Mouse (Mus musculus): ENCODE data around the gene Rtl8a. TPM values are rescaled to one million over a fixed set of nuclear protein-coding genes. Genes with fewer than 3 reads are reported as not detected.
"Not testable (repeated sequence)": the region's sequence is repeated elsewhere in the genome, so short reads cannot be mapped to it uniquely, and the experiment has no call there.

Gene Rtl8a
- polyA plus RNA-seq, 1 experiment from 2014 or later = 66.0 TPM

DNA sequence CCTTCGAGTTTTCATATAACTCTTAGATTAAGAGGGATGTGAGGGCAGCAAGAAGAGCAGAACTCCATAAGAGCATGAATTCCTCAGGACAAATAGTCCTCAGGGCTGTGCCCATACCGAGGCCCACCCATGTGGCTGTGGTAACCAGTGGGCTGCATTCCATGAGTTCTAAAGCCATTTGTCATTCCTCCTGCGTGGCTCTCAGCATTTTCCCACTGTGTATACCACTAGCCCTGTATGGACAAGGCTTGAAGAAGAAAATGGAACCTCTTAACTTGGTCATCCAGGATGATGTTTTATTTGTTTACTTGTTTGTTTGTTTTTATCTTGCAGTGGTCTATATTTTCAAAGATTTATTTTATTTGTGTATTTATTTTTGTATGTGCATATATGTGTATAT lies 5.4 kb downstream of the Rtl8a start:
- H3K4me2 ChIP-seq (replicated peaks); H3K9ac ChIP-seq; ATAC-seq (ENCODE audit: insufficient number of reproducible peaks, insufficient read depth, low FRiP score, low TSS enrichment); H3K36me3 ChIP-seq; H3K27me3 ChIP-seq; H3K9me3 ChIP-seq; H3K4me1 ChIP-seq; H3K27ac ChIP-seq; H3K4me3 ChIP-seq: not testable (repeated sequence)
- WGBS = 67% methylated on average over 3 of the region's 3 CpGs

DNA sequence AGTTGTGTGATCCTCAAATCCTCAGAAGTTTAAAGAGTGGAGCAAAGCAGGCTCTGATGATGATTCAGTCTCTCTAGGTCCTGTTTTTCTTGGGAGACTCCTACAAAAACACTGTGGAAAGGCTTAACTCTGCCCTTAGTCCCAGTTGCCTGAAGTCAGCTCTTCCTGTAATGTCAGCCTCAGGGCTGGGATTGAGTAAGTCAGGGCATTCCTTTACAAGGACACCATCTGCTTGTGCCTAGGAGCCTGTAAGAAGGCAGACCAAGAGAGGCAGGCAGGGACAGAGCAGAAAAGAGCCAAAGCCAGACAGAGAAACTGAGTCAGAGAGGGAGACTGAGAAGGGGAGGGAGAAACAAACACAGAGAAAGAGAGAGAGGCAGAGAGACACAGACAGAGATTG lies 32.1 kb downstream of the Rtl8a start:
- H3K27ac ChIP-seq; H3K4me1 ChIP-seq; H3K9me3 ChIP-seq; ATAC-seq (ENCODE audit: insufficient number of reproducible peaks, insufficient read depth, low FRiP score, low TSS enrichment); H3K4me3 ChIP-seq; H3K36me3 ChIP-seq; H3K4me2 ChIP-seq (replicated peaks); H3K27me3 ChIP-seq; H3K9ac ChIP-seq: not testable (repeated sequence)

DNA sequence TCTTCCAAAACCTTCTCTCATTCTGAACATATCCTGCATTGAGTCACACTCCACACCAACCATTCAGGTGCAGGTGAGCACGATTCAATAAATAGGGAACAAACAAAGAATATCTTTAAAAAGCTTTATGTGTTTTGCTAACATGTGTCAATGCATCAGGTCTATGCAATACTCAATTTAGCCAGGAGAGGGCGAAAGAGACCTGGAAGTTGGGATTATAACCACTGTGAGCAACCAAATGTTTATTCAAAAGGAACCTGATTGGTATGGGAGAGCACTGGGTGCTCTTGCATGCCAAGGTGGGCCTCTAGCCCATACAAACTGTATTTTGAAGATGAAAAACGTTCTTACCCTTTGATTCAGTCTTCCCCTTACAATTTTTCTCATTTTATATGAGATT lies 32.9 kb downstream of the Rtl8a start:
- WGBS = 0% methylated on average over 3 of the region's 3 CpGs
- Histone ChIP-seq H3K4me1 (no peaks in the 10 kb centered on the region), H3K36me3 (no peaks in the 10 kb centered on the region), H3K9me3 (no peaks in the 10 kb centered on the region), H3K27me3 (no peaks in the 10 kb centered on the region), H3K4me3 (no peak overlapping the region), H3K27ac (no peak overlapping the region), H3K9ac (no peak overlapping the region), H3K4me2 (replicated peaks) (no peak overlapping the region)
- no peak for ATAC-seq (ENCODE audit: insufficient number of reproducible peaks, insufficient read depth, low FRiP score, low TSS enrichment)

DNA sequence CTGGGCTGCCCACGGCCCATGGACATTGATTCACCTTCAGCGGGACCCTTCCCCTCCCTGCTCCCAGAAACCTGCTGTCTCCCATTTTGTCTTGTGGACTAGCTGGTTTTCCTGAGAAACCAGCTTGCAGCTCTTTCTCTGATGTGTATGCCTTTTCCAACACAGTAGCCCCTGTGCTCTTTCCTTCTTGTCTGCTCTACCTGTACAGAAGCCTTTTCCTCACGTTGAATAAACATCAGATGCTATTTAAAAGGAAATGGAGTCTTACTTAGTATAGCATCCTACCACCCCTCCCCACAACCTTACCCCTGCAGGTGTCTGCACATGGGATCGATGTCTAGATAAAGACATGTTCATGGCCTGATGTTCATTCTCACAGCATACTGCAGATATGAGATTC lies 34.6 kb downstream of the Rtl8a start, which contains the start of gene Gm14597:
Gm14597 (minus strand) TSS at position 101 of the 400 bp plus-strand sequence.
- not testable (repeated sequence) for H3K4me1 ChIP-seq; H3K9me3 ChIP-seq; H3K27ac ChIP-seq; H3K36me3 ChIP-seq; ATAC-seq (ENCODE audit: insufficient number of reproducible peaks, insufficient read depth, low FRiP score, low TSS enrichment); H3K27me3 ChIP-seq
- Histone ChIP-seq H3K9ac (peak within 1 kb of the TSS; percentile 36), H3K4me3 (peak within 1 kb of the TSS; percentile 40), H3K4me2 (replicated peaks) (peak within 1 kb of the TSS; percentile 50)
- WGBS = 64% methylated on average over 3 of the region's 4 CpGs

DNA sequence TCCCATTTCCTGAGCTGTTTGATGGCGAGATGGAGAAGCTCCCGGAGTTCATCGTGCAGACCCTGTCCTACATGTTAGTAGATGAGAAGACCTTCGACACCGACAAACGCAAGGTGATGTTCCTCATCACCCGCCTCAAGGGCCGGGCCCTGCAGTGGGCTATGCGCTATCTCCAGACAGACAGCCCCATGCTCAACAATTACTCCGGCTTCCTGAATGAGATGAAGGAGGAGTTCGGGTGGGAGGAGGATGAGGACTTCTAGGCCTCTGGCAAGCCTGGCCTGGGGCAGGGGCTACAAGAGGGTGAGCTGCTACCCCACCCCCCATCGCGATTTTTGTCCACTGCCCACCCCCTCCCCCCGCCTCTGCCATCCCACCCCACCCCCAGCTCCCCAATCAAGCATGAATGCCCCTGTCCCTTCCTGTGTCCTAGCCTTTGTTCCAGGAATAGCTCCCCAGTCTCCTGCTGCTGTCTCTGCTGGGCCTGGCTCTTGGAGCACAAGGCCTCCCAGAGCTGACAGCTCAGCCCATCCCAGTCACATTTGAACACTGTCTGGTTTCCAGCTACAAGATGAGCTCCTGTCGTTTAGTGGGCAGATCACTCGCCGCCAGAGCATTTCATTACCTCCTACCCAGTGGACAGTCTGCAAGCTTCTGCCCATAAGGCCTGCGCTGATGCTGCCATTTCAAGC lies 35.2 kb downstream of the Rtl8a start:
- Histone ChIP-seq H3K27ac (no peak overlapping the region), H3K4me1 (no peaks in the 10 kb centered on the region), H3K36me3 (no peaks in the 10 kb centered on the region), H3K9ac (peak overlapping the region; percentile 36), H3K27me3 (no peaks in the 10 kb centered on the region), H3K9me3 (no peaks in the 10 kb centered on the region), H3K4me3 (peak overlapping the region; percentile 40), H3K4me2 (replicated peaks) (peak overlapping the region; percentile 50)
- WGBS = 24% methylated on average over 17 of the region's 18 CpGs
- ATAC-seq (ENCODE audit: insufficient number of reproducible peaks, insufficient read depth, low FRiP score, low TSS enrichment) = 0 out of 2 replicates have a peak, but pooled peaks have one; percentile 57

DNA sequence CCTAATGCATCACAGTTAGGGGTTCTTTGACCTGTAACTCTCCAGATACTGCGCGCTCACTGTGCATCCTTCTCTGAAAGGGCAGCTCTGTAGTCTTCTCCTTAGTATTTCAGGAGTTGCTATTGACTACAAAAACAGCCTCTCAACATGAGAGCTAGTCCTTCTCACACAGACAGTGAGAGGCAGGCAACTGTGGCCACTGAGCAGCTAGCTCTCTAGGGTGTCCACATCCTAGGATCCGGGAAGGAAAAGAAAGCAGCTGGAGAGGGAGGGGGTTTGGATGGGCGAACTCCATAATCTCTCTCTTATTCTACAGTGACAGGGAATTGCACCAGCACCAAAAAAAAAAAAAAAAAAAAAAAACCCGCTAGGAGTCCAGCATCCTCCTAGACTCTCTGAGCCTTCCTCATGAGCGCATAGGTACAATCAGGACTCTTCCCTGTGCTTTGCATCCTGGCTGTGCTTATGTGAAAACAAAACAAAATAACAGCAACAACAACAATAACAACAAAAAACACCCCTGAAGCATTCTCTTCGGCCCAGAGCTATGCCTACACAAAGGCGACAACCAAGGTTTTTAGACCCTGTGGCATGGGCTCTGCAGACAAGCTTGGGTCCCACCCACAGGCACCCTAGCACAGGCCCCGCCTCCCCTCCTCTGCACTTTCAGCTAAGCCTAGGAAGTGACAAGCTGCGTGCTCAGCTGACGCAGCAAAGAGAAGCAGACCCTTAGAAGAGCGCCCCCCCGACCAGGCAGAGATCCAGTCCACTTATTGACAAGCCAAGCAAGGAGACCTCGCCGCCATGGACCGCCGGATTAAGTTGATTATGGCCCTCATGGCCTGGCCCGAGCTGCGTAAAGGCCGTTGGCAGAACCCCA lies 36.0 kb downstream of the Rtl8a start, which contains the start of gene Rtl8c:
Rtl8c (plus strand) TSS at position 791 of the 880 bp plus-strand sequence.
- no peaks in the 10 kb centered on the region for H3K4me1 ChIP-seq
- 25% methylated on average over 19 of the region's 20 CpGs for WGBS
- no peaks in the 10 kb centered on the region for H3K36me3 ChIP-seq
- peak within 1 kb of the TSS; percentile 36 for H3K9ac ChIP-seq
- H3K4me2 ChIP-seq (replicated peaks) = peak within 1 kb of the TSS; percentile 50
- no peak within 1 kb of the TSS for H3K27ac ChIP-seq
- H3K9me3 ChIP-seq = no peaks in the 10 kb centered on the region
- peak within 1 kb of the TSS; percentile 40 for H3K4me3 ChIP-seq
- H3K27me3 ChIP-seq = no peaks in the 10 kb centered on the region
- peak; percentile 90 for ATAC-seq (ENCODE audit: insufficient number of reproducible peaks, insufficient read depth, low FRiP score, low TSS enrichment)

DNA sequence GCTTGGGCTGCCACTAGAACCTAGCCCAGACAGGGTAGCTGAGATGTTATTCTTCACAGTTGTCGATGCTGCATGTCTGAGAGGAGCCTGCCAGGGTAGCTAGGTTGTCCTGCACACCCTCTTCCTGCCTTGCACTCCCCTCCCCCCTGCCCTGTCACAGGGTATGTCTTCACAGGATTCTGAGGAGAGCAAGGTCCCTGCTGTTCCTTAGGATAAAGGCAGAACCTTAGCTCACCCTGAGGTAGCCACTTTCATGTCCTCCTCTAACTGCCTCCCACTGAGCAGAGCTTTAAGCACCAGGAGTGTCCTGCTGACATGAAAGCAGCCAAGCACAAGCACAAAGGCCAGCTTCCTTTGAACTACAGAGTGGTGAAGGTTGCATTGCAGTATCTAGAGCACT lies 37.3 kb downstream of the Rtl8a start:
- H3K9me3 ChIP-seq; H3K36me3 ChIP-seq; H3K27me3 ChIP-seq; H3K4me1 ChIP-seq; H3K9ac ChIP-seq; H3K4me3 ChIP-seq; ATAC-seq (ENCODE audit: insufficient number of reproducible peaks, insufficient read depth, low FRiP score, low TSS enrichment); H3K4me2 ChIP-seq (replicated peaks); H3K27ac ChIP-seq: not testable (repeated sequence)
- 36% methylated on average over 1 of the region's 1 CpGs for WGBS

DNA sequence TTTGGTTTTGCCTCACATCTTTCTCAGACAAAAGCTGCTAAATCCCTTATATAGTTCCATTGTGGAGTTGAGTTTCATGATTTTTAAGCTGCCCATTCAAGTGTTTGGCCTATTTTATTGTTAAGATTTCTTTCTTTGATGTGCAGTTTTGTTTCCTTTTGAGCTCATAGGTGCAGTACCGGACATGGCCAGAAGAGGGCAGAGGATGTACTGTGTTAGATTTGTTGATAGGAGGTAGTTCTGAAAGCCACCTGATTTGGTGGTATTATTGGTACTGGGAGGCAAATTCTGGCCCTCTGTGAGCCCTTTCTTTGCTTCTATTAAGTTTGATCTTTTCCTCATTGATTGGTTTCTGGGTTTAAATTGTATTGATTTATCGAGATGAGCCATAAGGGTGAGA lies 43.5 kb downstream of the Rtl8a start:
- 47% methylated on average over 2 of the region's 2 CpGs for WGBS
- not testable (repeated sequence) for H3K4me2 ChIP-seq (replicated peaks)

More for the DNA sequence above, 43.5 kb downstream of the Rtl8a start:
- not testable (repeated sequence) for H3K27ac ChIP-seq; H3K27me3 ChIP-seq; ATAC-seq (ENCODE audit: insufficient number of reproducible peaks, insufficient read depth, low FRiP score, low TSS enrichment); H3K36me3 ChIP-seq; H3K9me3 ChIP-seq; H3K9ac ChIP-seq; H3K4me1 ChIP-seq; H3K4me3 ChIP-seq

Other genes with a start within 250 kb of the Rtl8a start
- gene Etd, start 208.8 kb downstream of the Rtl8a start, polyA plus RNA-seq (2016; fragmentation: Nextera tagmentation; extraction: Ambion mirVana) = not detected in 2 replicates
- 31.6 and 35.2 TPM in 2 replicates for gene Rtl8c, start 35.6 kb downstream of the Rtl8a start, polyA plus RNA-seq (2016; fragmentation: Nextera tagmentation; extraction: Ambion mirVana)
- gene Gm14597, start 34.7 kb downstream of the Rtl8a start, polyA plus RNA-seq (2016; fragmentation: Nextera tagmentation; extraction: Ambion mirVana) = not detected in 2 replicates
- gene Rtl8b, start 26.7 kb upstream of the Rtl8a start, polyA plus RNA-seq (2016; fragmentation: Nextera tagmentation; extraction: Ambion mirVana) = 63.4 and 66.2 TPM in 2 replicates
- 0.45 and 0.62 TPM in 2 replicates for gene 4930502E18Rik, start 81.1 kb upstream of the Rtl8a start, polyA plus RNA-seq (2016; fragmentation: Nextera tagmentation; extraction: Ambion mirVana)
- not detected in 2 replicates for gene 1700013H16Rik, start 114.1 kb upstream of the Rtl8a start, polyA plus RNA-seq (2016; fragmentation: Nextera tagmentation; extraction: Ambion mirVana)
- not detected in 2 replicates for gene Zfp36l3, start 132.7 kb upstream of the Rtl8a start, polyA plus RNA-seq (2016; fragmentation: Nextera tagmentation; extraction: Ambion mirVana)
- gene Xlr, start 154.0 kb upstream of the Rtl8a start, polyA plus RNA-seq (2016; fragmentation: Nextera tagmentation; extraction: Ambion mirVana) = 1.3 and 1.8 TPM in 2 replicates

All from embryonic facial prominence, embryonic 12.5 days (tissue).